Mouse (Mus musculus) embryonic facial prominence, embryonic 13.5 days (tissue): ENCODE results near the gene Adgre5. TPM values are rescaled to one million over a fixed set of nuclear protein-coding genes. Genes with fewer than 3 reads are reported as not detected.

Experiments used
- ATAC-seq: fragments of 200-750 bp; cut with Nextera tagmentation; 2 replicates; pipeline ENCODE4 v1.8.0; 2017; ENCODE audit warnings: low read depth; ENCODE audit not compliant: insufficient number of reproducible peaks, insufficient read depth, low FRiP score, low TSS enrichment
- H3K27ac ChIP-seq: fragments of 300-500 bp; sonication (generic); 2 replicates; pipeline ENCODE4 v1.5.1; 2015; ENCODE audit warnings: moderate library complexity, mild to moderate bottlenecking, inconsistent platforms
- H3K27me3 ChIP-seq: fragments of 300-500 bp; sonication (generic); 2 replicates; pipeline ENCODE4 v1.6.1; 2015; ENCODE audit warnings: mild to moderate bottlenecking, inconsistent platforms
- H3K36me3 ChIP-seq: fragments of 300-500 bp; sonication (generic); 2 replicates; pipeline ENCODE4 v1.6.1; 2015; ENCODE audit warnings: mild to moderate bottlenecking, inconsistent platforms
- H3K4me1 ChIP-seq: fragments of 300-500 bp; sonication (generic); 2 replicates; pipeline ENCODE4 v1.6.1; 2015; ENCODE audit warnings: inconsistent platforms
- H3K4me2 ChIP-seq: fragments of 300-500 bp; sonication (generic); 2 replicates; pipeline ENCODE4 v1.6.1; 2015; ENCODE audit warnings: moderate library complexity, mild to moderate bottlenecking, inconsistent platforms
- H3K4me3 ChIP-seq: fragments of 300-500 bp; sonication (generic); 2 replicates; pipeline ENCODE4 v1.5.1; 2015; ENCODE audit warnings: mild to moderate bottlenecking, inconsistent platforms
- H3K9ac ChIP-seq: fragments of 300-500 bp; sonication (generic); 2 replicates; pipeline ENCODE4 v1.6.1; 2015; ENCODE audit warnings: mild to moderate bottlenecking, inconsistent platforms
- H3K9me3 ChIP-seq: fragments of 300-500 bp; sonication (generic); 2 replicates; pipeline ENCODE4 v1.6.1; 2016; ENCODE audit warnings: inconsistent platforms
- WGBS: fragments of 180-500 bp; shearing (Covaris S2); methylation state at CpG from one replicate; pipeline ENCODE4 v1.1.7; 2015; ENCODE audit warnings: mixed read lengths; 5-methylcytosine and 5-hydroxymethylcytosine counted together
- polyA plus RNA-seq: library from polyadenylated mRNA; unstranded; fragments of >200 nt; fragmentation: Nextera tagmentation; extraction: Ambion mirVana; gene quantifications from 2 replicates; pipeline ENCODE4 v1.2.1, GENCODE M21; 2015

Gene Adgre5
- polyA plus RNA-seq, 1 experiment from 2014 or later, result 27.1 TPM

DNA sequence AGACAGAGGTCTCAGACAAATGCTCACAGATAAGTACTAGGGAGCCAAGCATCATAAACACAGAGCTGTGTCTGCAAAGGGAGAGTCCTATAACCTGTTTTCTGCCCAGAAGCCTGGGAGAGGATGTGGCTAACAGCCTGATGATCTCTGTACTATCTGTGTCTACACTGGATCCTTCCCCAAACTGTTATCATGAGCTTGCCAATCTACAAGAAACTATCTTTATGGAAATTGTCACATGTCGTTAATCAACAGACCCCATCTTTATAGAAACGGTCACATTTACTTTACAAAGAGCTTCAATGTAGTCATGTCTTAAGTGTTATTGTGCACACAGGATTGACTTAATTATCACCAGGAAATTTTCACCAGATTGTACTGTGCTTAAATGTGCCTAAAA, 29.5 kb upstream of the Adgre5 start:
- Histone ChIP-seq H3K4me2 (no peak overlapping the region), H3K4me1 (peaks cover 11% of the 10 kb centered on the region; the same call in 1 of the 2 replicates), H3K9ac (no peak overlapping the region), H3K27ac (no peak overlapping the region), H3K36me3 (no peaks in the 10 kb centered on the region), H3K4me3 (no peak overlapping the region), H3K9me3 (no peaks in the 10 kb centered on the region), H3K27me3 (peaks cover 3% of the 10 kb centered on the region; the same call in 1 of the 2 replicates)
- ATAC-seq, result no peak
- WGBS, result 73% methylated on average over 2 of the region's 2 CpGs

DNA sequence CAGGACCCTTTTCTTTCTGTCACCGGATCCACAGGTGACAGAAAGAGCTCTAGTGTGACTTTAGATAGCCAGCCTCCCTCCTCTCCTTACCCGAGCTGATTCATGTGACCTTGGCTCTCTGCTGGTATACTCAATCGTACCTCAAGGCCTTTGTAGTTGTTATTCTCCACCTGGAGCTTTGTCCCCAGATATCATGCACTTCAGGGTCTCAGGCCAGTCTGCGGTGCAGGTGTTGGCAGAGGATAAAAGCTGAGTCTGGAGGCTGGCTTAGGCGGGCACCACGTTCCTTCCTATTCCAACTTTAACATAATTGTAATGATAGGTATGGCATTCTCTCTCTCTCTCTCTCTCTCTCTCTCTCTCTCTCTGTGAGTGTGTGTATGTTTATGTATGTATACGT, 28.6 kb upstream of the Adgre5 start:
- Histone ChIP-seq H3K4me2 (no peak overlapping the region), H3K9me3 (no peaks in the 10 kb centered on the region; the same call in 1 of the 2 replicates), H3K27me3 (peaks cover 3% of the 10 kb centered on the region; the same call in 1 of the 2 replicates), H3K9ac (no peak overlapping the region), H3K27ac (no peak overlapping the region), H3K4me3 (no peak overlapping the region), H3K4me1 (peaks cover 11% of the 10 kb centered on the region; the same call in 1 of the 2 replicates), H3K36me3 (no peaks in the 10 kb centered on the region)
- ATAC-seq, result no peak
- WGBS, result 72% methylated on average over 7 of the region's 7 CpGs

DNA sequence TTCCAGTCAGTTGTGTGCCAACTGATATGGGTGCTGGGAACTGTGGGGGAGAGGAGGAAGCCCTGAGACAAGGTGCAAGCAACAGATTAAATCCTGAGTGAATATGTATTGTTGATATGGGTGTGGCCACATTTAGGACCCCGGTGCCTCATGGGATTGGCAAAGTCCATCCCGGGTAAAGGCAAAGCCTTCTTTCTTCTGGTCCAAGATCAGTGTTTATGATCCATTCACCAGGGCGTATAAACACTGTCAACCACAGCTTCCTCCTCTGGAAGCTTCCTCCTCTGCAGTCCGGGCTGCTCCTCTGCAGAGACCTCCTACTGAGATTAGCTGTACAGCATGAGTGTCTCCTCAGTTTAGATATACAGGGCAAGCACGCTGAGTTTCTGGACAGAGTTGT, 27.4 kb upstream of the Adgre5 start:
- Histone ChIP-seq H3K27me3 (peaks cover 3% of the 10 kb centered on the region; the same call in 1 of the 2 replicates), H3K9me3 (no peaks in the 10 kb centered on the region; the same call in 1 of the 2 replicates), H3K36me3 (no peaks in the 10 kb centered on the region), H3K9ac (no peak overlapping the region), H3K27ac (no peak overlapping the region), H3K4me2 (no peak overlapping the region), H3K4me1 (peaks cover 11% of the 10 kb centered on the region; the same call in 1 of the 2 replicates), H3K4me3 (no peak overlapping the region)
- WGBS, result 46% methylated on average over 5 of the region's 5 CpGs
- no peak for ATAC-seq

DNA sequence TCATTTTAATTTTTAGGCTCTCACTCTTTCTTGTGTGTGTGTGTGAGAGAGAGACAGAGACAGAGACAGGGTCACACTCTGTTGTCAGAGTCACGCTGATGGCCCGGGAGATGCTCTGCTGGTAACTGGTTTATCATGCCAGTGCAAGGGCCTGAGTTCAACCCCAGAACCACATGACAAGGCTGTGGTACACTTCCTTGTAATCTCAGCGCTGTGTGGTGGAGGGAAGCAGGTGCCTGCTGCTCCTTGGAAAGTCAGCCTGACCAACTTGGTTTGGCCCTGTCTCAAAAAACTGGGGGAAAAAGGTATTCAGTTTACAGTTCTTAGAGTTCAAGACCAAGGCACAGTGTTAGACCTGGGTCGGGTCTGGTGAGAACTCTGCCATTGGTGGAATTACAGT, 26.3 kb upstream of the Adgre5 start:
- ATAC-seq, result no peak
- Histone ChIP-seq H3K36me3 (no peaks in the 10 kb centered on the region), H3K4me3 (no peak overlapping the region), H3K9ac (no peak overlapping the region), H3K27me3 (peaks cover 1% of the 10 kb centered on the region; the same call in 1 of the 2 replicates), H3K27ac (no peak overlapping the region), H3K4me2 (no peak overlapping the region), H3K9me3 (no peaks in the 10 kb centered on the region; the same call in 1 of the 2 replicates), H3K4me1 (0 out of 2 replicates have a peak, but pooled peaks cover 4% of the 10 kb centered on the region)
- WGBS, result 83% methylated on average over 4 of the region's 4 CpGs

DNA sequence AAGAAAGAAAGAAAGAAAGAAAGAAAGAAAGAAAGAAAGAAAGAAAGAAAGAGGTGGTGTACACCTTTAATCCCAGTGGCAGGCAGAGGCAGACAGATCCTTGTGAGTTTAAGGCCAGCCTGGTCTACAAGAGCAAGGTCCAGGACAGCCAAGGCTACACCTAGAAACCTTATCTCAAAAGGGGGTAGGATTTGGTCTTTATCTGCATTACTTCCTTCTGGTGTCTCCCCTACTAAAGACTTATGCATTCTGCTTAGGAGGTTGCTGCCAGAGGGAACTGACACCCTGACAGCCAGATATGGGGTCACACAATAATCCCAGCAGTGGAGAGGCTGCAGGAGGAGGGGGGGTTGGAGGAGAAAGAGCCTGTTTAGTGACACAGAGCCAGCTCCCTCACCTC, 24.5 kb upstream of the Adgre5 start:
- ATAC-seq, result no peak

DNA sequence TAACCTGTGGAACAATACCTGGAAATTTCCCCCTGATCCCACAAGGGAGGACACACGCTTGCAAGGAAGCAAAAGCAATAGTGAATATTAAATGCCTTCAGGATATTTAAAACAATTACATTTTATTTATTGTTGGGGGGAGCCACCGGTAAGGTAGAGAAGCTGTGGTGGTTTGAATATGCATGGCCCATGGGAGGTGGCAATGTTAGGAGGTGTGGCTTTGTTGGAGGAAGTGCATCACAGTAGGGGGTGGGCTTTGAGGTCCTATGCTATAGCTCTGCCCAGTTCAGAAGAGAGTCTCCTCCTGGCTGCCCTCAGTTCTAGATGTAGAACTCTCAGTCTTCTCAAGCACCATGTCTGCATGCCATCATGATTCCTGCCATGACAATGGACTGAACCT, 23.6 kb upstream of the Adgre5 start:
- Histone ChIP-seq H3K27me3 (no peaks in the 10 kb centered on the region), H3K36me3 (no peaks in the 10 kb centered on the region), H3K9me3 (no peaks in the 10 kb centered on the region; the same call in 1 of the 2 replicates), H3K4me3 (no peak overlapping the region), H3K4me2 (no peak overlapping the region), H3K9ac (no peak overlapping the region), H3K27ac (no peak overlapping the region), H3K4me1 (no peaks in the 10 kb centered on the region)
- 86% methylated on average over 2 of the region's 2 CpGs for WGBS
- ATAC-seq, result no peak

More for the DNA sequence above, 24.5 kb upstream of the Adgre5 start:
- Histone ChIP-seq H3K27ac (no peak overlapping the region), H3K4me2 (no peak overlapping the region), H3K9me3 (no peaks in the 10 kb centered on the region; the same call in 1 of the 2 replicates), H3K36me3 (no peaks in the 10 kb centered on the region), H3K4me3 (no peak overlapping the region), H3K27me3 (no peaks in the 10 kb centered on the region), H3K4me1 (no peaks in the 10 kb centered on the region), H3K9ac (no peak overlapping the region)

DNA sequence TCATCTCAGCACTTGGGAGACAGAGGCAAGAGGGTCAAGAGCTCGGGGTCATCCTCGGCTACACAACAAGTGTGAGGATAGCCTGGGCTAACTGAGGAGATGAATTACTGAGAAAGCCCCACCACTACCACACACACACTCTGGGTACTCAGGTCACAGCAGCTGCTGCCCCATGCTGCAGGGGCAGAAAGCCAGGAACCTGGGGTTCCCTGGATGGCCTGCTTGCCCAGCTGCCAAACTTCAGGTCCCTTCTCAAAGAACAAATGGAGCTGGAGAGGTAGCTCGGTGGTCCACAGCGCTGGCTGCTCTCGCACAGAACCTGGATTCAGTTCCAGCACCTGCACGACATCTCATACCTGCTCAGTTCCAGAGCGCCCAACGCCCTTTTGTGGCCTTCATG, 23.0 kb upstream of the Adgre5 start:
- ATAC-seq, result no peak
- no peaks in the 10 kb centered on the region for H3K36me3 ChIP-seq
- WGBS, result 95% methylated on average over 8 of the region's 8 CpGs

DNA sequence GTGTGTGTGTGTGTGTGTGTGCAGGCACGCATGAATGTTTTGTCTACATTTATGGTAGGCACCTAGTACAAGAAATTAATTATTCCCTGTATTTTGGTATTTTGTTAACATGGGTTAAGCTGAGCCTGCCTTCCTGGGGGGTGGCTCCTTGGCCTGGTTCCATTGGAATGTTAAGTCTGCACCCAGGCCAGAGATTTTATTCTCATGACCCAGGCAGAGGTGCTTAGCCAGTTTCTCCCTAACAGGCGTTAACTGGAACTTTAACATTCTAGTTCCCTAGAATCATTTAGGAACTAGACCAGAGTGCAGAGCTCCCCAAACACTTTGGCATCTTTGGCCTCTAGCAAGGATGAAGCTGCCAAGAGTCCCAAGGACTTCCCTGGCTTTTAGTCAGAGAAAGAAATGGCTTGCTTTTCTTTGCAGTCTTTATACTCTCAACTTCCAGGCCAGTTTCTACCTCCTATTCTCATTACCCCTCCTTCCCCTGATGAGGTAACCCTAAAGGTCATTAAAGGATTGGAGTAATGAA, 18.2 kb upstream of the Adgre5 start:
- ATAC-seq, result no peak
- Histone ChIP-seq H3K9ac (no peak overlapping the region), H3K27me3 (no peaks in the 10 kb centered on the region), H3K27ac (no peak overlapping the region), H3K4me3 (no peak overlapping the region), H3K9me3 (no peaks in the 10 kb centered on the region), H3K4me1 (no peaks in the 10 kb centered on the region), H3K36me3 (no peaks in the 10 kb centered on the region), H3K4me2 (no peak overlapping the region)
- 73% methylated on average over 2 of the region's 2 CpGs for WGBS

More for the DNA sequence above, 23.0 kb upstream of the Adgre5 start:
- H3K9ac ChIP-seq, result no peak overlapping the region
- H3K4me2 ChIP-seq, result no peak overlapping the region
- no peaks in the 10 kb centered on the region; the same call in 1 of the 2 replicates for H3K9me3 ChIP-seq
- H3K27ac ChIP-seq, result no peak overlapping the region
- no peaks in the 10 kb centered on the region for H3K27me3 ChIP-seq
- no peaks in the 10 kb centered on the region for H3K4me1 ChIP-seq
- no peak overlapping the region for H3K4me3 ChIP-seq

DNA sequence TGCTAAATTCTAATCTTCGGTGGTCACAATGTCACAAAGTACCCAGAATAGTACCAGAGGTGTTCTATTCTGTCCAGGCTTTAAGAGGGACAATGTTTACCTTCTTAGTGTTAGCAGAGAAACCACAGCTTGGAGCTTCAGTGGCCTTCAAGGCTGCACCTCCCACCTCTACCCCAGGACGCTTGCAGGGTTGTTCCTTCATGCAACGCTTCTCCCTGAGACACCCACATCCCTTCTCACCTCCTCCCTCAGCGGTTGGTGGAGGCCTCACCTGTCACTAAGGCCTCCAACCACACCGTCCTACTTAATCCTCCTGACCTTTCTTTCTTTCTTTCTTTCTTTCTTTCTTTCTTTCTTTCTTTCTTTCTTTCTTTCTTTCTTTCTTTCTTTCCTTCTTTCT, 17.2 kb upstream of the Adgre5 start:
- Histone ChIP-seq H3K4me1 (no peaks in the 10 kb centered on the region), H3K4me2 (no peak overlapping the region), H3K27ac (no peak overlapping the region), H3K27me3 (no peaks in the 10 kb centered on the region), H3K4me3 (no peak overlapping the region), H3K36me3 (no peaks in the 10 kb centered on the region), H3K9me3 (no peaks in the 10 kb centered on the region), H3K9ac (no peak overlapping the region)
- 63% methylated on average over 5 of the region's 5 CpGs for WGBS
- no peak for ATAC-seq

DNA sequence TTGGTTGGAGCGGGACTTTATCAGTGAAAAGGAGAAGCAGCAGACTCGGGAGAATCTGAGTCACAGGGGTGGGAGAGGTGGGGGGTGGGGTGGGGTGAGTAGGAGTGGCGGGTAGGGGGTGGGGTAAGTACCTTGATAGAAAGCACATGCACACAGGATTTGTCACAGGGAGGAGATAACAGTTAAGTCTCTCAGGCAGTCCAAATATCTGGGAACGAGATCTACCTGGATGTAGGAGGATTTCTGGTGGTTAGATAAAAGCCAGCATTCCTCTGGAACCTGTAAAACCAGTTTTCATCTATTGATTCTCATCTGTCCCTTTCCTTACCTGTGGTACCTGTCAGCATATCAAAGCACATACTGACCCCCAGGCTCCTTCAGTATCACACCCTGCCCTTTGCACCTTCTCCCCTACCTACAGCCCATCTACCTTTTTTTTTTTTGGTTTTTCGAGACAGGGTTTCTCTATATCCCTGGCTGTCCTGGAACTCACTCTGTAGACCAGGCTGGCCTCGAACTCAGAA, 16.0 kb upstream of the Adgre5 start:
- Histone ChIP-seq H3K4me1 (no peaks in the 10 kb centered on the region), H3K9ac (no peak overlapping the region), H3K4me2 (no peak overlapping the region), H3K27me3 (no peaks in the 10 kb centered on the region), H3K4me3 (no peak overlapping the region), H3K36me3 (no peaks in the 10 kb centered on the region), H3K9me3 (no peaks in the 10 kb centered on the region), H3K27ac (no peak overlapping the region)
- WGBS, result 58% methylated on average over 6 of the region's 6 CpGs
- ATAC-seq, result no peak

DNA sequence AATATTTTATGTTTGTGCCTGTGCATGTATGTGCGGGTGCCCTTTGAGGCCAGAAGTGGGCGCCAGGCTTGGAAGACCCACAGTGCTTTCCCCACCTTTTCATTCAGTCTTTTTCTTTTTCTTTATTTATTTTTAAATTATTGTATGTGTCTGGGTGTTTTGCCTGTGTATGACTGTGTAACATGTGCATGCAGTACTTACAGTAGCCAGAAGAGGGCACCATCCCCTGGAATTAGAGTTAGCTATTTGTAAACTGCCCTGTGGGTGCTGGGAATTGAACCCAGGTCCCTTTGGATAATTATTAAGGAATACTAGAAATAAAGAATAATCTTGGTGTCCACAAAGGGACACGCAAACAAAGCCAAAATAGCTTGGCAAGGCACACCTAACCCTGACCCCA, 15.1 kb upstream of the Adgre5 start:
- H3K27me3 ChIP-seq, result no peaks in the 10 kb centered on the region
- no peak overlapping the region for H3K4me2 ChIP-seq
- ATAC-seq, result no peak
- H3K4me1 ChIP-seq, result no peaks in the 10 kb centered on the region
- no peak overlapping the region for H3K4me3 ChIP-seq
- H3K27ac ChIP-seq, result no peak overlapping the region
- WGBS, result 91% methylated on average over 3 of the region's 3 CpGs
- H3K9ac ChIP-seq, result no peak overlapping the region
- no peaks in the 10 kb centered on the region for H3K9me3 ChIP-seq
- no peaks in the 10 kb centered on the region for H3K36me3 ChIP-seq

DNA sequence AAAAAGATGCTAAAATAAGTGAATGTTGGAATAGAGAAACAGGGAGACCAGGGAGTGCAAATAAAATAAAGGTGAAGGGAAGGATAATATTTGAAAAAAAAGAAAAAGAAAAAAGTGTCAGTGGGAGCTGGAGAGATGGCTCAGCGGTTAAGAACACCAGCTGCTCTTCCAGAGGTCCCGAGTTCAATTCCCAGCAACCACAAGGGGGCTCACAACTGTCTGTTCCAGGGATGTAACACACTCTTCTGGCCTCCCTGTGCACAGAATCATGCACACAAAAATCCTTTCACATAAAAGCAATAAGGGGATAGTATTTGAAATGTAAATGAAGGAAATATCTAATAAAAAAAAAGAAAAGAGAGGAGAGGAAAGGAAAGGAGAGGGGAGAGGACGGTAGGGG, 13.0 kb upstream of the Adgre5 start:
- 40% methylated on average over 3 of the region's 3 CpGs for WGBS
- ATAC-seq, result no peak

More for the DNA sequence above, 13.0 kb upstream of the Adgre5 start:
- Histone ChIP-seq H3K9me3 (no peaks in the 10 kb centered on the region), H3K9ac (no peak overlapping the region), H3K27ac (no peak overlapping the region), H3K36me3 (no peaks in the 10 kb centered on the region), H3K4me1 (no peaks in the 10 kb centered on the region), H3K4me3 (no peak overlapping the region), H3K4me2 (no peak overlapping the region), H3K27me3 (no peaks in the 10 kb centered on the region)
